Mouse (Mus musculus): Measurements from ENCODE around the gene Klc1.

DNA sequence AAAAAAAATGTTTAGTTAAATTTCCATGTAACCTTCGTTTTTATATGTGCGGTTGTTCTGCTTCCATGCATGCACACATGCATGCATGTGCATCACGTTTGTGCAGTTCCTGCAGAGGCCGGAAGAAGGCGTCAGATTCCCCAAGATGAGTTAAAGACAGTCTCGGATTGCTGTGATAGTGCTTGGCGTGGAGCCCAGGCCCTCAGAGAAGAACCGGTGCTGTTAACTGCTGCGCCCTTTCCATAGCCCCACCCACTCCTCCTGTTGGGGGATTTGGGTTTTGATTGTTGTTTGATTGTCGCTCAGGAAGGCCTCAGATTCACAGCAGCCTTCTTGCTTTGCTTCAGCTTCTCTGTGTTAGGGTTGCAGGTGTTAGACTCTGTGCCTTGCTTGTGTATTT, 10.7 kb downstream of the Klc1 start:
- TF ChIP-seq CTCF (IDR thresholded peaks at IDR 0.05; ENCODE audit: low read depth) = peak; percentile 50
- TF ChIP-seq EP300 (IDR thresholded peaks at IDR 0.05; ENCODE audit: low read depth) = no peak

Data from liver, postnatal 0 days (tissue).